Mouse (Mus musculus) layer of hippocampus, adult 18-20 months (tissue): ENCODE measurements around the gene Chst1. TPM values are rescaled to one million over a fixed set of nuclear protein-coding genes. Genes with fewer than 3 reads are reported as not detected.

Experiments used
- DNase-seq, 2 experiments: peaks; one replicate each; pipeline ENCODE4 v3.0.0; 2022; ENCODE audit warnings: low spot score in 2 of 2
- total RNA-seq, 2 experiments: library from RNA; stranded (reverse); gene quantifications; 2 replicates each; pipeline ENCODE4 v1.2.3; 2021

Chst1 gene
- total RNA-seq, 2 experiments from 2014 or later = 307 to 312 TPM

DNA sequence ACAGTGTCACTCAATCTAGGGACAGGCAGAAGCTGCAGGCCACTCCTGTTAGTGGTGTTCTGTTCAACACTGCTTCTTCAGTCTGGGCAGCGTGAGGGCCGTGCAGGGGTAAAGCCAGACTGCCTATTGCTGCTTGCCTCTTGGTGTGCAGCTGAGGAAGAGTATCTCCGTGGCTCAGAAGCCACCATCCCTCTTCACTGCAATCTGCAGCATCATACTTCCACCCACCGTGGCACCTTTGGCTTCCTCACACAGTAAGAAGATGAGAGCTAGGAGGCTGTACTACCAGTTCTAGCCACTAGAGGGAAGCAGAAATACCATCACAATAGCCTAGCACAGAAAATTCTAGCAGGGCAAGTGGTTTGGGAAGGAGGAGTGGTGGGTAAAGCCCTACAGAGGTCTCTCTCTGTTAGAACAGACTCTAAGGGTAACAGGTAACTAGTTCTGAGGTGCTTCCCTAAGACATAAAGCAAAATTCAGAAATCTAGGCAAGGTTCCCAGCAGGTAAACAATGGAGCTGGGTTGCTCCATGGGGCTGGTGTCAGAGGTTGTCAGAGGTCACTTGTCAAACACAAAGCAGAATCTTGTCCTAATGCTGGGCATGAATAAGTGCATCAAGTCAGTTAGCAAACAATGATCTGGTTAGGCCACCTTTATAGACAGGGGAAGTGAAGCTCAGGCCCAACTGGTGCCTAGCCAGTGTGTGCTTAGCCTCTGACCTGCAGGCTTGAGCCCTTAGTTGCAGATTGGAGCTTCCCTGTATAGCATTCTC, 9.5 kb downstream of the Chst1 start:
- peak in 1 of 2 experiments; percentile 93 for DNase-seq

DNA sequence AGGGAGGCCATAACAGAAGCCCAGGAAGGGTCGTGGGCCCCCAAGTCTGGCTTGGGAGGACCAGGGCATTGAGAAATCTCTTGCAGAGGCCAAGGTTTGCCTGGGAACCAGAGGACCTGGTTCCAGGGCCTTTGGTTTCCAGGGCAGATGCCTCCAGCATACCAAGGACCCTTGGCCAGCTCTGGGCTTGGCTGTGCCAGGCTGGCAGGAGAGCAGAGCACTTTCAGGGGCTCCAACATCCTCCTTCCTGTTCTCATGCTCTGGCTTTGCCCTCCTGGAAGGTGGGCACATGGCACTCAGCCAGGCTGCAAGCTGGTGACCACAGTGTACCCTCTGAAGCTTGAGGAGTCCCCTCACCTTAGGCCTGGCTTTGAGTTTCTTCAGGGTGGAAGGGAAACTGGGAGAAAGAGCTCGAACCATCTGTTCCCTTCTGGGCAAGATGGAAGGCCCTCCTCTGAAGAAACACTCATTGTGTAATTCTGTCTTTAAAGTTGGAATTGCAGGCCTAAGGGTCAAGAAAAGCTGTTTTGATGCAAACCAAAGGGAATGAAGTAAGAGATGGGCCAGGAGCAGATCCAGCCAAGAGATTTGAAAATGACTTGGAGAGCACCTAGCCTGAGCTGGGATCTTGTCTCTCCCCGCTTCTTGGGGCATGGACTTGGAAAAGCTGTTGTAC, 10.3 kb downstream of the Chst1 start:
- DNase-seq = peak in 1 of 2 experiments; percentile 62

GRCm38 (mm10) chr2:92613645-92614044, 14.1 kb downstream of the Chst1 start:
- no peak for DNase-seq

- no peak for DNase-seq
Observed at GRCm38 (mm10) chr2:92614106-92614505, 14.6 kb downstream of the Chst1 start.

- peak in 1 of 2 experiments; percentile 61 for DNase-seq
Observed at GRCm38 (mm10) chr2:92617077-92617756, 17.7 kb downstream of the Chst1 start.

- no peak for DNase-seq
Observed at GRCm38 (mm10) chr2:92618016-92618415, 18.5 kb downstream of the Chst1 start.

GRCm38 (mm10) chr2:92627633-92628032, 28.1 kb downstream of the Chst1 start:
- no peak for DNase-seq

GRCm38 (mm10) chr2:92630799-92631198, 31.3 kb downstream of the Chst1 start:
- no peak for DNase-seq

DNA sequence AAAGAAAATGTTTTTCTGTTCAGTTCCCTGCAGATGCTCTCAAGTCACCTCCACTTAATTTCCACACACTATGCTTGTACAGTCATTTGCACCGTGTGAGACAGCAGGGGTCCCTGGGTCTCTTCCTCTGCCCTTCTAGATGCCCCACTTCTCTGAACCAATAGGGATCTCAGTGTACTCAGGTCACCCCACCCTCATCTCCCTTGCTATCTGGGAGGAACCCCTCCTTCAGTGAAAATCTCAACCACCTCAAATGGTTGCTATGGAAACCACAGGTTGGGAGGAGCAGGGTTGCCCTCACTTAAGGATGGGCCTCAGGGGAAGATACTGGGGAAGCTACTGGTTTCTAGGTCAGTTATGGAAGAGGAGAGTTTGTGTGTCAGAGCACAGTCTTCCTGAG, 32.5 kb downstream of the Chst1 start:
- no peak for DNase-seq

DNA sequence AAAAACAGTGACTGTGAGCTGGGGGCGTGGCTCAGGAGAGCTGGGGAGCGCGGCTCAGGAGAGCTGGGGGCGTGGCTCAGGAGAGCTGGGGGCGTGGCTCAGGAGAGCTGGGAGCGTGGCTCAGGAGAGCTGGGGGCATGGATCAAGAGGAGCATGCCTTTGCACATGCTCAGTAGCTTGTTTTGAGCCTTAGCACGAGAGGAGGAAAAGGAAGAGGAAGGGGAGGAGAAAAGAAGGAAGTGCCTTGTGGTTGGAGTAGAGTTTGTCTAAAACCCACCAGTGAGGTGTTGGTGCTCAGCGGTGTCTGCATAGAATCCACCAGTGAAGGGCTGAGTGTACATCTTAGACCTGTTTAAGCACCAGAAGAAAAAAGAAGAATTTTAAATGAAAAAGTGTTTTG, 41.0 kb downstream of the Chst1 start:
- DNase-seq = no peak

- DNase-seq = no peak
Observed at GRCm38 (mm10) chr2:92645282-92646037, 46.0 kb downstream of the Chst1 start.

GRCm38 (mm10) chr2:92649154-92649801, 49.8 kb downstream of the Chst1 start:
- no peak for DNase-seq

GRCm38 (mm10) chr2:92650428-92650827, 50.9 kb downstream of the Chst1 start:
- no peak for DNase-seq

GRCm38 (mm10) chr2:92651294-92651816, 51.8 kb downstream of the Chst1 start:
- DNase-seq = no peak

GRCm38 (mm10) chr2:92657189-92657588, 57.7 kb downstream of the Chst1 start:
- DNase-seq = no peak

DNA sequence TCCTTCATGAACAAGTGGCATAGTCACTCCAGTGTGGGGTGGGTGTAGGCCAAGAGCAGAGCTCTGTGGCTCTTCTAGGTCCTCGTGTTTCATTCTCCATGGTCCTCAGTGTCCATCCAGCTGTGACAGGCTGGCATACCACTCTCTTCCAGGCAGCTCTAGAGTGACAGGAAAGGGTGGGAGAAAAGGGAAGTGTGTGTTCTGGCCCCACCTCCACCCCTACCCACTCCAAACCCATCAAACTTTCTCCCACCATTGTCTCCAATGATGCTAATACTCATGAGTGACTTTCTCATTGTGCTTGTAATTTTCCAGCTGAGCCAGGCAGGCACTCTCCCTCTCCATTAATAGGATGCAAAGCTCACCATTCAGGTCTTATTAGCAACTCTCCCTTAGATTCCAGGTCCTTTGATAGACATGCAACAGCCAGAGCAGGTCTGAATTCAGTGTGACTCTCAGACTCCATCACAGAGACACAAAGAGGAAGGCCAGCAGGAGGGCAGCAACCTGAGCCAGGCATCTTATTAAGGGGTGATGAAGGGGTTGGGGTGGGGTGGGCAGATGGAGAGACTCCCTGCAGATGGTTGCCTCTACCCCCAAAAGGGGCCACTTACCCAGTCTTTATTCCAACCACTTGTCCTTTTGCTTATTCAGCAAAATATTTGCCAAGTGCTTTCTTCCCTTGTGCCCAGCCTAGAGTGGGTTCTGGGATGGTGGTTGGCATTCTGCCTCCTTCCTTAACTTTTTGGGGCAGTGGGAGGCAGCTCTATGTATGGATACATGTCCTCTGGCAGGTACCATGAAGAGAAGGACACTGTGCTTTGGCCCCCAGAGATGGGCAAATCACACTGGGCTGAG, 59.0 kb downstream of the Chst1 start:
- DNase-seq = no peak

- DNase-seq = no peak
Observed at GRCm38 (mm10) chr2:92659491-92660035, 60.1 kb downstream of the Chst1 start.

DNA sequence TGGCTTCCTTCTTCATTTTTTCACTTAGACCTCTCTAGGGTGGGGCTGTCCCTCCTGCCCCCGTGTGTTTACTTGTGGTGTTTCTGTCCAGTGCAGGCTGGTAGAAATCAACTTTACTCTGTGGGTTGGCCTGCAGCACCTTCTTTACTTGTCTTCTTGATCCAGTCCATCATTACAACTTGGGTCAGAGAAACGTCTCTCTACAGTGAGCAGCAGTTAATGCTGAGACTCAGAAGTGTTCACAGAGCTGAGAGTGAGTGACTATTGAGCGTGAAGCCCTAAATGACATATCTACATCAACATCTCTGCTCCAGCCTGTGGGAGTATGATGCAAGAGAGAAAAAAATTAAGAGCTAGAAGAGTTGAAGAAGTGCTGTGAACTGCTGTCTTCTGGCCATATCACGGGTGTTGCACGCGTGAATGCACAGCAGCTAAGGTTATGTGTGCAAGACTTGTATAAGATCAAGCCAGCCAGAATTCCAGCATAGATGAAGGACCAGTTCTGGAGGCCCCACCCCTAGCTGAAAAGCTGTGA, 63.1 kb downstream of the Chst1 start:
- DNase-seq = no peak
